Mouse (Mus musculus) brown adipose tissue, adult 24 weeks (tissue): ENCODE measurements around the gene Cldn14. TPM values are rescaled to one million over a fixed set of nuclear protein-coding genes. Genes with fewer than 3 reads are reported as not detected.

Experiments
- H3K27ac ChIP-seq: fragments of 200-500 bp; replicated peaks from 2 replicates; pipeline ENCODE4 v1.5.1; 2012; ENCODE audit warnings: low read depth, mild to moderate bottlenecking, low read length
- H3K4me1 ChIP-seq: fragments of 200-500 bp; 2 replicates; pipeline ENCODE4 v1.6.1; 2012; ENCODE audit warnings: low read length, mixed read lengths; ENCODE audit not compliant: control insufficient read depth, insufficient read depth, insufficient read length
- H3K4me3 ChIP-seq: fragments of 200-500 bp; 2 replicates; pipeline ENCODE4 v1.5.1; 2012; ENCODE audit warnings: low read depth, mild to moderate bottlenecking, low read length, moderate library complexity; ENCODE audit not compliant: insufficient read depth
- polyA plus RNA-seq: library from polyadenylated mRNA; stranded (reverse); fragments of >200 nt; gene quantifications from 2 replicates; pipeline ENCODE4 v1.2.4, GENCODE M21; 2012; ENCODE audit not compliant: missing spikeins, insufficient read depth, insufficient read length

Cldn14 gene
- polyA plus RNA-seq, 1 experiment = not detected

- Histone ChIP-seq H3K4me1 (no peaks in the 10 kb centered on the region), H3K27ac (no peak overlapping the region), H3K4me3 (no peak overlapping the region)
These were observed 65.7 kb downstream of the Cldn14 start for GRCm38 (mm10) chr16:93942796-93943502.

- H3K27ac ChIP-seq = no peak overlapping the region
- H3K4me1 ChIP-seq = no peaks in the 10 kb centered on the region
- no peak overlapping the region for H3K4me3 ChIP-seq
These were observed 66.7 kb downstream of the Cldn14 start for GRCm38 (mm10) chr16:93941781-93942567.

DNA sequence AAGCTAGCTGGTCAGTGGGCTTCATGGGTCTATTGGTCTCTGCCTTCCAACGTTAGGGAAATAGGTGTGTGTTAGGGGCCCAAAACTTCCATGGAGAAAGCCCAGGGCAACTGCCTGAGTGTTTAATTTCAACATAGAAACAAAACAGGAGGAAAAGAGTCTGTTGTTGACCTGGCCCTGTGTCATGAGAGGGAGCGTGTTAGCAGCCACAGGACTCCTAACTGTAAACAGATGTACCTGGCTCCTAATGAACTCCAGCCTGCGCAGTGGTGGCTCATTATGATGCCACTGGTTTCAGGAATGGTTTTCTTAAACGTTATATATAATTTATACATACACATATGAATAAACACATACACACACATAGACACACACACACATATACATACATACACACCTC, 68.7 kb downstream of the Cldn14 start:
- H3K4me1 ChIP-seq = no peaks in the 10 kb centered on the region

GRCm38 (mm10) chr16:93938400-93938846, 70.2 kb downstream of the Cldn14 start:
- Histone ChIP-seq H3K4me1 (no peaks in the 10 kb centered on the region), H3K4me3 (peak overlapping the region; percentile 53), H3K27ac (no peak overlapping the region)

More for the DNA sequence above, 68.7 kb downstream of the Cldn14 start:
- H3K27ac ChIP-seq = no peak overlapping the region
- no peak overlapping the region for H3K4me3 ChIP-seq

DNA sequence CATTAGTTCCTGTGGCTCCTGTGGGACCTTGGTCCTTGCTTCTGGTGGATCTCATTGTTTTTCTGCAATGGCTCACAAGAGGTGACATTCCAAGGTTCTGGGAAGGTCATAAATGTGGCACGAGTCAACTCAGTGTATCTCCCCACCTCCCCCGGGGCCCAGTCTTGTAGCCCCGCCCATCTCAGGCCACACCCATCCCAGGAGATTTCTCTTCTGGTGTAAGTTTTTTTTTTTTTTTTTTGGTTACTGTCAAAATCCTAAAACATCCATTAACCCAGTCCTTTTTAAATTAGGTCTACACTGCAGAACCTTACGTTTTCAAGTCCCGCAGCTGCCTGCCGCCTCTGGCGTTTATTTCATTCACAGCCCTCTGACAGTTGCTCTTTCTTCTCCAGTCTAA, 73.6 kb downstream of the Cldn14 start:
- H3K4me1 ChIP-seq = no peaks in the 10 kb centered on the region
- H3K4me3 ChIP-seq = no peak overlapping the region
- no peak overlapping the region for H3K27ac ChIP-seq

GRCm38 (mm10) chr16:93934588-93934987, 74.0 kb downstream of the Cldn14 start:
- Histone ChIP-seq H3K27ac (no peak overlapping the region), H3K4me3 (no peak overlapping the region), H3K4me1 (no peaks in the 10 kb centered on the region)

DNA sequence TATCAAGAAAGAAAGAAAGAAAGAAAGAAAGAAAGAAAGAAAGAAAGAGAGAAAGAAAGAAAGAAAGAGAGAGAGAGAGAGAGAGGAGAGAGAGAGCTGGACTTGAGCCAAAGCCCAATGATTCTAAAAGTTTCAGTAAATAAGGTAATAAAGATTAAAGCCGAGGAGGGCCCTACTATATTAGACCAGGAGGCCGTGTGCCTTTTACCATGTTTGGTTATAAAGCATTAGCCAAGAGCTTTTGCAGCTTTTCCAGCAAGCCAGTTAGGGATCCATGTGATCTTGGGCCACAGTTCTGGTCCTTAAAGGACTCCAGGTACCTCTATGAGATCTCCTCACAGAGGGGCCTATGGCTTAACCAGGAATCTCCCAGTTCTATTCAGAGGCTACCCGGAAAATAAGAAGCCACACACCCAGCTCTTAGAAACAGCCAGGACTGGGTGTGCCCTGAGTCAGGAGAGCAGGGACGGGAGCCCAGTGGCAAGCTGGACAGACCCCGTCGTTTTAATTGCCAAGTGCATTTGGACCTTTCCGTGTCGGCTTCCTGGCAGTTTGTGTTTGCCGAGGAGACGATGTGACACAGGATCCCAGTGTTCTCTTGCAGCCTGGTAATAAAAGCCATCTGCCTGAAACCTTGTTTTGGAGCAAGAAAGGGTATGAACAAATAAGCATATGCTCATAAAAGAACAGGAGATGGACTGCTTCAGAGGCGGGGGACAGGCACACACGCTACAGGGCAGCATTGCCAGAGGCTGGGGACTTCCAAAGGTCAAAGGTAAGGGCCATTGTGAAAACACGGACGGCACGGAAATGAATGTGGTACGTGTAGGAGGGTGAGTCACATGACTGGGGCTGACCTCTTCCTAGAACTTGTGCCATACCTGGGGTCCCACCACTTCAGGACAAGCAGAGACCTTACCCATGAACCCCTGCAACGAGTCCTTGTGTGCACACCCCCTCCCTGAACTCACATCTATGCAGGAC, 76.2 kb downstream of the Cldn14 start:
- Histone ChIP-seq H3K27ac (no peak overlapping the region), H3K4me3 (no peak overlapping the region), H3K4me1 (no peaks in the 10 kb centered on the region)

GRCm38 (mm10) chr16:93929370-93930032, 79.1 kb downstream of the Cldn14 start:
- no peak overlapping the region for H3K4me3 ChIP-seq
- no peak overlapping the region for H3K27ac ChIP-seq
- H3K4me1 ChIP-seq = no peaks in the 10 kb centered on the region

- no peak overlapping the region for H3K27ac ChIP-seq
These were observed 82.9 kb downstream of the Cldn14 start for GRCm38 (mm10) chr16:93925684-93926247.

DNA sequence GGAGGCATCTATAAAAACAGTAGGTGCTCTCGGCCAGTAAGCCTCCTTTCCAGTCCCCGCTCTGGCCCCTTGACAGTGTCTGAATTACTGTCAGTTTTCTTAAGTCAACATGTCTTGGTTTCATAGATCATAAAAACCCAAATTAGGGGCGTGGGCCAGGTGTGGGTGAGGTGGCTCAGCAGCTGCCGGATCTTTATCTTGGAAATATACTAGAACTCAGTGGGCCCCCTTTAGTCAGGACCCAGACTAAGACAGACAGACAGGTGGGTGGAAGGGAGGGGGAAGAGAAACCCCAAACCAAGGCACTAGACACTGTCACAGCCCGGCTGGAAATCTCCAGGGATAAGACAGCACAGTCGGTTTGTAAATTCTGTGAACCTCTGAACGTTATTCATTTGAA, 84.8 kb downstream of the Cldn14 start:
- H3K4me1 ChIP-seq = no peaks in the 10 kb centered on the region
- H3K4me3 ChIP-seq = no peak overlapping the region
- no peak overlapping the region for H3K27ac ChIP-seq

More at GRCm38 (mm10) chr16:93925684-93926247, 82.9 kb downstream of the Cldn14 start:
- Histone ChIP-seq H3K4me1 (no peaks in the 10 kb centered on the region), H3K4me3 (no peak overlapping the region)

GRCm38 (mm10) chr16:93922835-93923389, 85.7 kb downstream of the Cldn14 start:
- Histone ChIP-seq H3K4me1 (no peaks in the 10 kb centered on the region), H3K27ac (no peak overlapping the region)

DNA sequence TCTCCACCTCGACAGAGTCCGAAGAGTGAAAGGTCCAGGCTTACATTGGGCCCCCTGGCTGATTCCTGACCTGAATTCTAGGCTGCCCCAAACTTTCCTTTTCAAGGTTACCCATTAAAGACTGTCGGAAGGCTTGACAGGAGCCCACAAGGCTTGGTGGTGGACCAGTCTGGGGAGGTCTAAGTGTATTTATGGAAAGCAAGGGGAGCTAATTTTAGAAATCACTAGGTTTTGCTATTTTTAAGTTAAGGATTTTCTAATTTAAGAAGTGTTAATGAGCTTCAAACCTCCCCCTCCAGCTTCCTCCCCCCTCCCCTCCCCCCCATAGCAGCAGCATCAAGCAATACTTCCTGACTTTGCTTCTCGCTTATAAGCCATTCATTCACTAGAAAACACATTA, 88.0 kb downstream of the Cldn14 start:
- Histone ChIP-seq H3K27ac (no peak overlapping the region), H3K4me1 (no peaks in the 10 kb centered on the region)

More at GRCm38 (mm10) chr16:93922835-93923389, 85.7 kb downstream of the Cldn14 start:
- H3K4me3 ChIP-seq = no peak overlapping the region

DNA sequence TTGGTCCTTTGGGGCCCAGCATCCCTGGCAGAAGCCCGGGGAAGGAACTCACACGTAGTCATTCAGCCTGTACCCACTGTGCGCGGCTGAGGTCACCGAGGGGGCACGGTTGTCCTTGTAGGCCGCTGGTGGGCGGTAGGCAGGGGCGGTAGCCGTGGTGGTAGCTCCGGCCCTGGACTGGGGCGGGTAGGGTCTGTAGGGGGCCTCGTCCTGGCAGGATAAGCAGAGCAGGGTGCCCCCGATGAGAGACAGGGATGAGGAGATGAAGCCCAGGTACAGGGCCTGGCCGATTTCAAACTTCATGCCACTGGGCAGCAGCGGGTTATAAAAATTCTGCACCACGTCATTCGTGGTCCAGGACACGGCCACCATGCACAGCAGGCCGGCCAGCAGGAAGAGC, 89.4 kb downstream of the Cldn14 start:
- Histone ChIP-seq H3K27ac (no peak overlapping the region), H3K4me3 (no peak overlapping the region)

More for the DNA sequence above, 88.0 kb downstream of the Cldn14 start:
- H3K4me3 ChIP-seq = no peak overlapping the region

DNA sequence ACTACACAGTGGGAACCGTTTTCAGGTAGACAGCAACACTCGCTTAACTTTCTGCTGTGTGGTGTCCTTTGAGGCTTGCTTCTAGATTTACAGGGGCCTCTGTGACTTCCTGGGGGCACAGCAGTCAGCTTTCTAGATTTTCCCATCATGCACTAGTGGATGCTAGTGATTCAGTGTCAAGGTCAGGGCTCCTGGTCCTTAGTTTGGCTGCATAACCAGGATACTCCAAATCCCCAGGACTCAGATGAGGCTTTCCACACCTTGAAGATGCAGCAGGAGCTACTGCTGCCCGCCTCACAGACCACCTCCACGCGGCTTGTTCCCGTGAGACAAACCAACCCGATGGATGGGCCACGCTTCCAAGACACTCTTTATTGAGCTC, 90.0 kb downstream of the Cldn14 start:
- no peak overlapping the region for H3K4me3 ChIP-seq
- no peaks in the 10 kb centered on the region for H3K4me1 ChIP-seq
- no peak overlapping the region for H3K27ac ChIP-seq

More for the DNA sequence above, 89.4 kb downstream of the Cldn14 start:
- H3K4me1 ChIP-seq = no peaks in the 10 kb centered on the region
